Mouse (Mus musculus) G1E (cell line): Measurements from ENCODE around the gene Smim5. TPM values are rescaled to one million over a fixed set of nuclear protein-coding genes. Genes with fewer than 3 reads are reported as not detected.

Source experiments
- ATAC-seq: 2 replicates; pipeline ENCODE4 v1.8.0; 2016; ENCODE audit warnings: mild to moderate bottlenecking; ENCODE audit not compliant: insufficient number of reproducible peaks, poor library complexity, low FRiP score, severe bottlenecking; ENCODE audit errors: extremely low read depth
- DNase-seq: peaks from one replicate; pipeline ENCODE4 v3.0.0; 2012; ENCODE audit warnings: low spot score
- H3K27me3 ChIP-seq: 2 replicates; pipeline ENCODE4 v1.6.1; 2012; ENCODE audit warnings: mild to moderate bottlenecking, low read length, inconsistent platforms; ENCODE audit not compliant: insufficient read depth
- H3K36me3 ChIP-seq: replicated peaks from 2 replicates; pipeline ENCODE3; 2012; ENCODE audit warnings: mild to moderate bottlenecking, inconsistent platforms
- H3K4me1 ChIP-seq: 2 replicates; pipeline ENCODE4 v1.6.1; 2012; ENCODE audit warnings: low read depth, low read length, inconsistent platforms, mixed read lengths; ENCODE audit not compliant: insufficient read depth
- H3K4me3 ChIP-seq: 2 replicates; pipeline ENCODE4 v1.5.1; 2012; ENCODE audit warnings: low read depth, mild to moderate bottlenecking, inconsistent platforms, low read length, moderate library complexity, mixed read lengths
- H3K9me3 ChIP-seq: replicated peaks from 2 replicates; pipeline ENCODE4 v1.6.1; 2012; ENCODE audit warnings: inconsistent platforms
- CTCF ChIP-seq: IDR thresholded peaks from 2 replicates; pipeline ENCODE4 v1.5.1; 2012; ENCODE audit warnings: low read depth, low read length, inconsistent platforms, mixed read lengths
- GATA1 ChIP-seq: IDR thresholded peaks from 2 replicates; pipeline ENCODE4 v1.6.1; 2012; ENCODE audit warnings: borderline replicate concordance, low read length, inconsistent platforms, mixed read lengths
- GATA2 ChIP-seq: IDR thresholded peaks from 2 replicates; pipeline ENCODE4 v1.6.1; 2012; ENCODE audit warnings: low read depth, low read length, inconsistent platforms, borderline replicate concordance
- POLR2AphosphoS5 ChIP-seq: IDR thresholded peaks from 2 replicates; pipeline ENCODE4 v1.6.1; 2012; ENCODE audit warnings: low read depth, low read length, inconsistent platforms; ENCODE audit not compliant: insufficient replicate concordance
- TAL1 ChIP-seq: conservative IDR thresholded peaks from 2 replicates; pipeline ENCODE4 v1.6.1; 2012; ENCODE audit warnings: low read depth, low read length, inconsistent platforms, mixed read lengths
- polyA plus RNA-seq: library from polyadenylated mRNA; stranded (reverse); fragments of >175 nt; gene quantifications from 2 replicates; pipeline ENCODE4 v1.2.3, GENCODE M21; 2012
- total RNA-seq, 2 experiments: library from RNA; stranded (forward) in 1 of 2; stranded (reverse) in 1 of 2; fragments of 200-1000 nt in 1 of 2; fragments of >200 nt in 1 of 2; fragmentation: Nextera tagmentation in 1 of 2; gene quantifications; 2 replicates each; pipeline ENCODE4 v1.2.3; 2014 to 2017

Smim5 gene
- total and polyA plus RNA-seq, 3 experiments = 11.7 to 30.0 (median 14.7) TPM

DNA sequence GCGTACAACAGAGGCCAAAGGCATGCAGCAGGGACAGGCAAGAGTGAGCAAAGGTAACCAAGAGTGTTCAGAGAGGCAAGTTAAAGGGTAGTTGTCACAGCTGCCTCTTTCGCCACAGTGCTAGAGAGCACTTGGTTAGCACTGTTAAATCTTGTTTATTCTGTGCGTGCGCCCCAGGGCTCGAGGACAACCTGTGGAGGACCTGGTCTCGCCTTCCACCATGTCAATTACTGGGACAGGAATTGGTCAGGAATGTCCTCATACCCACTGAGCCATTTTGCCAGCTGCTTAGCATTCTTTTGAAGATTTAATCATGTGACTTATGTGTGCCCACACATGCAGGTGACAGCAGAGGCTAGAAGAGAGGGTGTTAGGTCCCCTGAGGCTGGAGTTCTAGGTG, 10.6 kb upstream of the Smim5 start:
- Histone ChIP-seq H3K4me3 (no peak overlapping the region), H3K9me3 (no peaks in the 10 kb centered on the region), H3K27me3 (peaks cover 53% of the 10 kb centered on the region), H3K36me3 (peaks cover 33% of the 10 kb centered on the region), H3K4me1 (peaks cover 6% of the 10 kb centered on the region; the same call in 1 of the 2 replicates)
- TF ChIP-seq GATA1 (no peak), POLR2AphosphoS5 (no peak), CTCF (no peak), GATA2 (no peak), TAL1 (no peak)
- DNase-seq = no peak
- ATAC-seq = no peak

DNA sequence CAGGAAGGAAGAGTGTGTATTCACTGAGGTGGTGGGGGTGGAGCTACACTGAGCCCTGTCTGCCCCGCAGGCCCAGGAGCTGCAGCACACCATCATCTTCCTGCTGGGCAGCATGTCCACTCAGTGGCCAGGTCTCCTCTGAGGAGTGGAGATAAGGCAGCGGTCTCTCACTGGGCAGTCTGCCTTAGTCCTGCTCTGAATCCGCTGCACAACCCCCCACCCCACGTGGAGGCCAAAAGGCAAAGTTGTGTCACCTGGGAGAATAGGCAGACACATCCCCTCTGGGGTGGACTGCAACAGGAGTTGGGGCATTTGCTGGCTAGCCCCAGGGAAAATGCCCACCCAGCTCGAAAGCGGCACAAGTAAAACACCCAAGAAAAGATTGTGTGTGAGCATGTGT, 7.6 kb upstream of the Smim5 start:
- H3K27me3 ChIP-seq = peaks cover 25% of the 10 kb centered on the region
- ATAC-seq (no peak), DNase-seq (no peak)
- H3K36me3 ChIP-seq = peaks cover 63% of the 10 kb centered on the region
- no peak overlapping the region for H3K4me3 ChIP-seq
- peaks cover 10% of the 10 kb centered on the region; the same call in 1 of the 2 replicates for H3K4me1 ChIP-seq
- H3K9me3 ChIP-seq = no peaks in the 10 kb centered on the region
- TF ChIP-seq CTCF (no peak), GATA1 (no peak), POLR2AphosphoS5 (no peak), TAL1 (no peak), GATA2 (no peak)

DNA sequence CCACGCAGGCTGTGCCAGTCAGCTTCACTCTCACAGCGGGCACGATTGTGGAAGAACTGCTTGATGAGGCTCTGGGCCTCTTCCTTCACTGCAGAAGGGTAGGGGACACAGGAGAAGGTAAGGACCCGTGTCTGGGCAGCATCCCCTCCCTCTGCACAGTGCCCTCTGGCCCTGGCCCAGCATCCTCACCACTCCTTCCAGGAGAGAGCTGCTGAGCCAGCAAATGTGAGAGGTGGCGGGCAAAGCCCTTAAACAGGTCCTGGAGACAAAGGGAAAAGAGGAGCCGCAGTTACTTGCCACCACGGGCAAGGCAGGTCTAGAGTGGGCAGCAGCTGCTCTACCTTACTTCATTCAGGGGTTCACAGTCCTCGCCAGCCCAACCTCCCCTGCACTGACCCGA, 6.7 kb upstream of the Smim5 start:
- Histone ChIP-seq H3K36me3 (peaks cover 72% of the 10 kb centered on the region), H3K4me1 (peaks cover 12% of the 10 kb centered on the region; the same call in 1 of the 2 replicates), H3K9me3 (no peaks in the 10 kb centered on the region), H3K4me3 (no peak overlapping the region), H3K27me3 (peaks cover 16% of the 10 kb centered on the region)
- no peak for DNase-seq
- no peak for TF ChIP-seq GATA2
- no peak for TF ChIP-seq TAL1
- no peak for TF ChIP-seq CTCF
- TF ChIP-seq GATA1 = no peak
- TF ChIP-seq POLR2AphosphoS5 = no peak
- no peak for ATAC-seq

DNA sequence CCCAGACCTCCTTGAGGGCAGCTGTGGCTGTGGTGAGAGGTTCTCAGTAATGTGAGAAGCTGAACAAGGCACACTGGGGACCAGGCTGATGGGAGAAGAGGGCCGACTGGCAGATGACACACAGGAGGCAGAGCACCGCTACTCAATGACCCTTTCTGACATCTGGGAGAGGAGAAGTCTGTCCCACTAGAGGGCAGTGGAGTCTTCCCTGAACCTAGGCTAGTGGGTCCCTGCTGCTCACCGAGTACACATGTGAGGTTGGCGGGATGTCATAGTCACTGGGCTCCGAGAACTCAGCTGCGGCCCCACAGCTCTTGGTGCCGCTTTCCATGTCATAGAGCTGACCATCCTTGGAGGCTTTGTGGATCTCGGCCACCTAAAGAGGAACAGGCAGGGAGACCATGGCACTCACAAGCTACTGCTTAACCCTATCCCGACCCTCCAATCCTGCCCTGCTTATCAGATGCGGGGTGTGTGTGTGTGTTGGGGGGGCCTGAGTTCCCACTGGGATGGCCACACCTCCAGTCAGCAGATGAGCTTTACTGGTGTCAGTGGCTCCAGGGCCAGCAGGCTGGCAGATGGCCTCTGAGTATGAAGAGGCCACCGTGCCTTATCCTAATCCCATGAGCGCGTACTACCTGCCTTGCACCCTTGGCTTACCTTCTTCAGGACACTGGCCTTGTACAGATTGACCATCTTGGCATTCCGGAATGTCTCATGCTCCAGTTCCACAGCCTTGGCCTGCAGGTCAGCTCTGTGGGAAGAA, 4.8 kb upstream of the Smim5 start:
- TF ChIP-seq CTCF (no peak), POLR2AphosphoS5 (no peak), GATA1 (no peak), GATA2 (no peak)
- Histone ChIP-seq H3K27me3 (peaks cover 2% of the 10 kb centered on the region; the same call in 1 of the 2 replicates), H3K36me3 (peaks cover 77% of the 10 kb centered on the region), H3K4me1 (peaks cover 29% of the 10 kb centered on the region), H3K4me3 (no peak overlapping the region), H3K9me3 (no peaks in the 10 kb centered on the region)
- DNase-seq (no peak), ATAC-seq (no peak)

DNA sequence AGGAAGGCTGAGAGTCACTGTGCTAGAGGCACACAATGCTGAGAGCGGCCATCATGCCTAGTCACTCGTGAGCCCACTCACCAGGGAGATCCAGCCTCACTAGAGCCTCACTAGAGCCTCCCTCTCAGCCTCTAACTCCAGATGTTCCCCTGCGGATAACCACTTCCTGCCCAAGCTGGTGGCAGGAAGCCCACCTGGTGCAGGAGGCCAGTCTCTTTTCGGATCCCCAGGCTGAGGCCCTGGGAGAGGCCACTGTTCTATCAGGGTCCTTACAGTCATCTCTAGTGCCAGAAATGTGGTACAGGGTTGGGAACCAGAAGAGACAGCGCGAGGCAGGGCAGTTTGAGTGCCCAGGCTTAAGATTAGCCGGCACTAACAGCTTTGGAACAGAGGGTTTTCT, 1.3 kb upstream of the Smim5 start:
- H3K9me3 ChIP-seq = no peaks in the 10 kb centered on the region
- TF ChIP-seq CTCF = no peak
- no peak for TF ChIP-seq GATA2
- no peak for TF ChIP-seq GATA1
- no peak for TF ChIP-seq TAL1
- no peak for TF ChIP-seq POLR2AphosphoS5
- no peak for DNase-seq
- H3K27me3 ChIP-seq = no peaks in the 10 kb centered on the region
- H3K4me1 ChIP-seq = peaks cover 63% of the 10 kb centered on the region
- peaks cover 81% of the 10 kb centered on the region for H3K36me3 ChIP-seq
- ATAC-seq = no peak
- H3K4me3 ChIP-seq = peak overlapping the region; percentile 15; the same call in 1 of the 2 replicates

DNA sequence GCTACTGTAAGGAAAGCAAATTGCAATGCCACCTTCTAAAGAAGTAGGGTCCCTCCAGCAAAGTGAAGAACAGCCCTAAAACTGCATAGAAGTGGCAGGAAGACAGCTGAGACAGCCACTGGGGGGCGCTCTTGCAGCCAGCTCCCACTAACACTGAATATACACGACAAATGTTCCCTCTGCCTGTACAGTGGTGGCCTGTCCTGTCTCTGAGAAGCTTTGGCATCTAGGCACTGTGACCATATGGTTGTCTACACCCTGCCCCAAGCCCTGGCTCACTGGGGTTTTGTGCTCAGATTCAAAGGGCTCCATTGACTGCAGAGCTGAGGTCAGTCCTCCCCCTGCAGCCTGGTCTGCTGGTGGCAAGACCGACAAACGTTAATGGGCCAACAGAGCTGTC, 880 bp upstream of the Smim5 start:
- peaks cover 81% of the 10 kb centered on the region for H3K36me3 ChIP-seq
- H3K27me3 ChIP-seq = no peaks in the 10 kb centered on the region
- peak overlapping the region; percentile 39; the same call in 1 of the 2 replicates for H3K4me3 ChIP-seq
- no peak for ATAC-seq
- H3K9me3 ChIP-seq = no peaks in the 10 kb centered on the region
- TF ChIP-seq GATA1 (no peak), POLR2AphosphoS5 (no peak), CTCF (peak; percentile 91), GATA2 (no peak)
- peak; percentile 56 for DNase-seq
- peaks cover 67% of the 10 kb centered on the region for H3K4me1 ChIP-seq
